Mouse (Mus musculus) adipocyte (in vitro differentiated cells): Measurements from ENCODE around the gene Tcea3.
A peak's percentile ranks its signal among the peaks of the same experiment; 100 is the strongest.

Experiments used
- DNase-seq: peaks from one replicate; pipeline ENCODE4 v3.0.0-alpha.2; 2016; ENCODE audit warnings: low spot score

Gene Tcea3

GRCm38 (mm10) chr4:136239622-136240021, 7.9 kb upstream of the Tcea3 start:
- DNase-seq = peak; percentile 71

- DNase-seq = no peak
These were observed 7.4 kb upstream of the Tcea3 start for GRCm38 (mm10) chr4:136240123-136240522.

GRCm38 (mm10) chr4:136240955-136241354, 6.6 kb upstream of the Tcea3 start:
- no peak for DNase-seq

- peak; percentile 32 for DNase-seq
These were observed 5.3 kb upstream of the Tcea3 start for GRCm38 (mm10) chr4:136242065-136242703.

- DNase-seq = no peak
These were observed 4.8 kb upstream of the Tcea3 start for GRCm38 (mm10) chr4:136242728-136243127.

GRCm38 (mm10) chr4:136244208-136244607, 3.3 kb upstream of the Tcea3 start:
- DNase-seq = no peak

- DNase-seq = no peak
These were observed 1.8 kb upstream of the Tcea3 start for GRCm38 (mm10) chr4:136245681-136246080.

- no peak for DNase-seq
These were observed 960 bp upstream of the Tcea3 start for GRCm38 (mm10) chr4:136246568-136246969.

- DNase-seq = no peak
These were observed 172 bp upstream of the Tcea3 start for GRCm38 (mm10) chr4:136247386-136247728.

GRCm38 (mm10) chr4:136248464-136249331, 1.2 kb downstream of the Tcea3 start:
- DNase-seq = no peak

GRCm38 (mm10) chr4:136249332-136249647, 1.8 kb downstream of the Tcea3 start:
- no peak for DNase-seq

GRCm38 (mm10) chr4:136249780-136250179, 2.3 kb downstream of the Tcea3 start:
- peak; percentile 75 for DNase-seq

GRCm38 (mm10) chr4:136255919-136256318, 8.4 kb downstream of the Tcea3 start:
- no peak for DNase-seq

GRCm38 (mm10) chr4:136256696-136257095, 9.2 kb downstream of the Tcea3 start:
- no peak for DNase-seq

GRCm38 (mm10) chr4:136259916-136260315, 12.4 kb downstream of the Tcea3 start:
- DNase-seq = no peak

GRCm38 (mm10) chr4:136260491-136261180, 13.1 kb downstream of the Tcea3 start:
- peak; percentile 92 for DNase-seq

GRCm38 (mm10) chr4:136261912-136262311, 14.4 kb downstream of the Tcea3 start:
- DNase-seq = no peak

GRCm38 (mm10) chr4:136263555-136263954, 16.0 kb downstream of the Tcea3 start:
- DNase-seq = no peak

- no peak for DNase-seq
These were observed 19.3 kb downstream of the Tcea3 start for GRCm38 (mm10) chr4:136266716-136267343.

GRCm38 (mm10) chr4:136268912-136269311, 21.4 kb downstream of the Tcea3 start:
- DNase-seq = no peak

- DNase-seq = no peak
These were observed 23.1 kb downstream of the Tcea3 start for GRCm38 (mm10) chr4:136270648-136271047.

GRCm38 (mm10) chr4:136281097-136281496, 33.6 kb downstream of the Tcea3 start:
- DNase-seq = no peak

GRCm38 (mm10) chr4:136281611-136282010, 34.1 kb downstream of the Tcea3 start:
- DNase-seq = no peak
